Mouse (Mus musculus): ENCODE data around the gene Rnf216. TPM values are rescaled to one million over a fixed set of nuclear protein-coding genes. Genes with fewer than 3 reads are reported as not detected.

The Rnf216 gene
- polyA plus RNA-seq, 1 experiment from 2014 or later, result 29.2 TPM

- no peak overlapping the region for H3K27ac ChIP-seq (ENCODE audit: low read depth, low read length)
- H3K27me3 ChIP-seq (ENCODE audit: control insufficient read depth, insufficient read depth, low read length), result no peaks in the 10 kb centered on the region
- peaks cover 12% of the 10 kb centered on the region for H3K36me3 ChIP-seq (ENCODE audit: control insufficient read depth, insufficient read depth, low read length)
- WGBS, result 97% methylated on average over 3 of the region's 3 CpGs
- no peak overlapping the region for H3K4me3 ChIP-seq (ENCODE audit: low read depth, low read length)
- H3K9me3 ChIP-seq (ENCODE audit: control insufficient read depth, low read length), result no peaks in the 10 kb centered on the region
- no peak for ATAC-seq (ENCODE audit: low FRiP score)
- DNase-seq (ENCODE audit: low spot score, missing footprints), result peak; percentile 60
- no peak overlapping the region for H3K9ac ChIP-seq (ENCODE audit: low read length)
- no peaks in the 10 kb centered on the region for H3K4me1 ChIP-seq (ENCODE audit: control insufficient read depth, insufficient read depth, low read length)
- H3K4me2 ChIP-seq, result no peak overlapping the region
Observed at GRCm38 (mm10) chr5:143076603-143077143, 36.1 kb downstream of the Rnf216 start.

- H3K4me3 ChIP-seq (ENCODE audit: low read depth, low read length), result no peak overlapping the region
- H3K4me2 ChIP-seq, result no peak overlapping the region
- H3K4me1 ChIP-seq (ENCODE audit: control insufficient read depth, insufficient read depth, low read length), result no peaks in the 10 kb centered on the region
- WGBS, result 94% methylated on average over 2 of the region's 2 CpGs
- no peaks in the 10 kb centered on the region for H3K9me3 ChIP-seq (ENCODE audit: control insufficient read depth, low read length)
- H3K27me3 ChIP-seq (ENCODE audit: control insufficient read depth, insufficient read depth, low read length), result no peaks in the 10 kb centered on the region
- peaks cover 12% of the 10 kb centered on the region for H3K36me3 ChIP-seq (ENCODE audit: control insufficient read depth, insufficient read depth, low read length)
- no peak overlapping the region for H3K9ac ChIP-seq (ENCODE audit: low read length)
- H3K27ac ChIP-seq (ENCODE audit: low read depth, low read length), result no peak overlapping the region
- peak; percentile 67 for DNase-seq (ENCODE audit: low spot score, missing footprints)
- no peak for ATAC-seq (ENCODE audit: low FRiP score)
Observed at GRCm38 (mm10) chr5:143075987-143076386, 36.8 kb downstream of the Rnf216 start.

GRCm38 (mm10) chr5:143069048-143069447 lies 43.7 kb downstream of the Rnf216 start:
- Histone ChIP-seq H3K36me3 (ENCODE audit: control insufficient read depth, insufficient read depth, low read length) (peaks cover 16% of the 10 kb centered on the region; the same call in 1 of the 2 replicates), H3K4me3 (ENCODE audit: low read depth, low read length) (no peak overlapping the region), H3K4me1 (ENCODE audit: control insufficient read depth, insufficient read depth, low read length) (no peaks in the 10 kb centered on the region), H3K9me3 (ENCODE audit: control insufficient read depth, low read length) (no peaks in the 10 kb centered on the region), H3K27ac (ENCODE audit: low read depth, low read length) (no peak overlapping the region), H3K27me3 (ENCODE audit: control insufficient read depth, insufficient read depth, low read length) (no peaks in the 10 kb centered on the region; the same call in 1 of the 2 replicates), H3K4me2 (no peak overlapping the region), H3K9ac (ENCODE audit: low read length) (no peak overlapping the region)
- ATAC-seq (ENCODE audit: low FRiP score) (no peak), DNase-seq (ENCODE audit: low spot score, missing footprints) (no peak)
- 94% methylated on average over 2 of the region's 2 CpGs for WGBS

GRCm38 (mm10) chr5:143068382-143068781 lies 44.4 kb downstream of the Rnf216 start:
- Histone ChIP-seq H3K4me2 (no peak overlapping the region), H3K36me3 (ENCODE audit: control insufficient read depth, insufficient read depth, low read length) (peaks cover 15% of the 10 kb centered on the region; the same call in 1 of the 2 replicates), H3K4me1 (ENCODE audit: control insufficient read depth, insufficient read depth, low read length) (no peaks in the 10 kb centered on the region), H3K27me3 (ENCODE audit: control insufficient read depth, insufficient read depth, low read length) (no peaks in the 10 kb centered on the region; the same call in 1 of the 2 replicates), H3K9me3 (ENCODE audit: control insufficient read depth, low read length) (no peaks in the 10 kb centered on the region), H3K9ac (ENCODE audit: low read length) (no peak overlapping the region), H3K4me3 (ENCODE audit: low read depth, low read length) (no peak overlapping the region), H3K27ac (ENCODE audit: low read depth, low read length) (no peak overlapping the region)
- no peak for DNase-seq (ENCODE audit: low spot score, missing footprints)
- ATAC-seq (ENCODE audit: low FRiP score), result no peak
- 92% methylated on average over 3 of the region's 3 CpGs for WGBS

GRCm38 (mm10) chr5:143066551-143066958 lies 46.2 kb downstream of the Rnf216 start:
- no peak overlapping the region for H3K27ac ChIP-seq (ENCODE audit: low read depth, low read length)
- no peak for ATAC-seq (ENCODE audit: low FRiP score)

GRCm38 (mm10) chr5:143066096-143066495 lies 46.7 kb downstream of the Rnf216 start:
- Histone ChIP-seq H3K27me3 (ENCODE audit: control insufficient read depth, insufficient read depth, low read length) (no peaks in the 10 kb centered on the region; the same call in 1 of the 2 replicates), H3K36me3 (ENCODE audit: control insufficient read depth, insufficient read depth, low read length) (peaks cover 13% of the 10 kb centered on the region; the same call in 1 of the 2 replicates), H3K4me2 (no peak overlapping the region), H3K9me3 (ENCODE audit: control insufficient read depth, low read length) (no peaks in the 10 kb centered on the region), H3K9ac (ENCODE audit: low read length) (no peak overlapping the region), H3K4me1 (ENCODE audit: control insufficient read depth, insufficient read depth, low read length) (peaks cover 6% of the 10 kb centered on the region), H3K4me3 (ENCODE audit: low read depth, low read length) (no peak overlapping the region), H3K27ac (ENCODE audit: low read depth, low read length) (no peak overlapping the region)
- WGBS, result 93% methylated on average over 1 of the region's 1 CpGs
- ATAC-seq (ENCODE audit: low FRiP score) (no peak), DNase-seq (ENCODE audit: low spot score, missing footprints) (no peak)

More at GRCm38 (mm10) chr5:143066551-143066958, 46.2 kb downstream of the Rnf216 start:
- DNase-seq (ENCODE audit: low spot score, missing footprints), result peak; percentile 96
- Histone ChIP-seq H3K4me1 (ENCODE audit: control insufficient read depth, insufficient read depth, low read length) (peaks cover 1% of the 10 kb centered on the region), H3K36me3 (ENCODE audit: control insufficient read depth, insufficient read depth, low read length) (peaks cover 13% of the 10 kb centered on the region; the same call in 1 of the 2 replicates), H3K27me3 (ENCODE audit: control insufficient read depth, insufficient read depth, low read length) (no peaks in the 10 kb centered on the region; the same call in 1 of the 2 replicates), H3K9me3 (ENCODE audit: control insufficient read depth, low read length) (no peaks in the 10 kb centered on the region), H3K9ac (ENCODE audit: low read length) (no peak overlapping the region), H3K4me2 (no peak overlapping the region), H3K4me3 (ENCODE audit: low read depth, low read length) (no peak overlapping the region)
- WGBS, result 29% methylated on average over 1 of the region's 1 CpGs

- H3K36me3 ChIP-seq (ENCODE audit: control insufficient read depth, insufficient read depth, low read length), result peaks cover 13% of the 10 kb centered on the region; the same call in 1 of the 2 replicates
- ATAC-seq (ENCODE audit: low FRiP score), result no peak
- WGBS, result 94% methylated on average over 2 of the region's 2 CpGs
Observed at GRCm38 (mm10) chr5:143065230-143065629, 47.6 kb downstream of the Rnf216 start.

GRCm38 (mm10) chr5:143062251-143062650 lies 50.5 kb downstream of the Rnf216 start:
- H3K4me3 ChIP-seq (ENCODE audit: low read depth, low read length), result no peak overlapping the region
- peaks cover 2% of the 10 kb centered on the region; the same call in 1 of the 2 replicates for H3K27me3 ChIP-seq (ENCODE audit: control insufficient read depth, insufficient read depth, low read length)
- no peak overlapping the region for H3K9ac ChIP-seq (ENCODE audit: low read length)
- ATAC-seq (ENCODE audit: low FRiP score) (no peak), DNase-seq (ENCODE audit: low spot score, missing footprints) (no peak)
- H3K27ac ChIP-seq (ENCODE audit: low read depth, low read length), result no peak overlapping the region
- 80% methylated on average over 3 of the region's 3 CpGs for WGBS
- peaks cover 10% of the 10 kb centered on the region for H3K4me1 ChIP-seq (ENCODE audit: control insufficient read depth, insufficient read depth, low read length)
- no peaks in the 10 kb centered on the region for H3K9me3 ChIP-seq (ENCODE audit: control insufficient read depth, low read length)
- no peak overlapping the region for H3K4me2 ChIP-seq
- H3K36me3 ChIP-seq (ENCODE audit: control insufficient read depth, insufficient read depth, low read length), result peaks cover 5% of the 10 kb centered on the region; the same call in 1 of the 2 replicates

More at GRCm38 (mm10) chr5:143065230-143065629, 47.6 kb downstream of the Rnf216 start:
- H3K27ac ChIP-seq (ENCODE audit: low read depth, low read length), result no peak overlapping the region
- H3K9me3 ChIP-seq (ENCODE audit: control insufficient read depth, low read length), result no peaks in the 10 kb centered on the region
- H3K9ac ChIP-seq (ENCODE audit: low read length), result no peak overlapping the region
- H3K4me2 ChIP-seq, result no peak overlapping the region
- DNase-seq (ENCODE audit: low spot score, missing footprints), result no peak
- no peak overlapping the region for H3K4me3 ChIP-seq (ENCODE audit: low read depth, low read length)
- no peaks in the 10 kb centered on the region; the same call in 1 of the 2 replicates for H3K27me3 ChIP-seq (ENCODE audit: control insufficient read depth, insufficient read depth, low read length)
- peaks cover 7% of the 10 kb centered on the region for H3K4me1 ChIP-seq (ENCODE audit: control insufficient read depth, insufficient read depth, low read length)

- H3K36me3 ChIP-seq (ENCODE audit: control insufficient read depth, insufficient read depth, low read length), result 0 out of 2 replicates have a peak, but pooled peaks cover 4% of the 10 kb centered on the region
- H3K4me3 ChIP-seq (ENCODE audit: low read depth, low read length), result no peak overlapping the region
- peak; percentile 50 for ATAC-seq (ENCODE audit: low FRiP score)
- H3K9me3 ChIP-seq (ENCODE audit: control insufficient read depth, low read length), result no peaks in the 10 kb centered on the region
- H3K4me2 ChIP-seq, result no peak overlapping the region
- WGBS, result 37% methylated on average over 3 of the region's 3 CpGs
- H3K9ac ChIP-seq (ENCODE audit: low read length), result no peak overlapping the region
- DNase-seq (ENCODE audit: low spot score, missing footprints), result no peak
- peak overlapping the region; percentile 45; the same call in 1 of the 2 replicates for H3K27ac ChIP-seq (ENCODE audit: low read depth, low read length)
- peaks cover 10% of the 10 kb centered on the region for H3K4me1 ChIP-seq (ENCODE audit: control insufficient read depth, insufficient read depth, low read length)
- peaks cover 2% of the 10 kb centered on the region; the same call in 1 of the 2 replicates for H3K27me3 ChIP-seq (ENCODE audit: control insufficient read depth, insufficient read depth, low read length)
Observed at GRCm38 (mm10) chr5:143061511-143061910, 51.3 kb downstream of the Rnf216 start.

All from midbrain, embryonic 11.5 days (tissue).